Mouse (Mus musculus) c-Kit-positive CD71-positive TER-119-negative erythroid progenitor cells, embryonic 14.5 days (primary cell): ENCODE measurements around the gene Immp2l.

ENCODE experiments used
- DNase-seq: peaks from one replicate; pipeline ENCODE4 v3.0.0-alpha.2; 2013; ENCODE audit warnings: low read depth

Immp2l gene

DNA sequence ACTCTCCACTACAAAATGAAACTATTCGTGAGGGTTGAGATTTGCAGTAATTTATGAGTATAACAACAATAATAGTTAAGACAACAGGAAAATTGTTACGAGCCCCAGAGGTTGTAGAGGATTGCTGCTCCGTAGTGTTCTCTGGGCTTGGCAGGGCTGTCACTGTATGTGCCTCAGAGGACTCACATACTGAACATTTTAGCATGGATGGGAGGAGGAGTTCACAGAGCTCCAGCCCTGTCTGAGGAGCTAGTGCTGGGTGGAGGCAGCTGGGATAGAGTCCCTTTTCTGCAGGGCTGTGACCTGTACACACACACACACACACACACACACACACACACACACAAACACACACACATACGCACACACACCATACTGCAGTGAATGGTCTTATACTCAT, 504.5 kb downstream of the Immp2l start:
- DNase-seq: no peak

DNA sequence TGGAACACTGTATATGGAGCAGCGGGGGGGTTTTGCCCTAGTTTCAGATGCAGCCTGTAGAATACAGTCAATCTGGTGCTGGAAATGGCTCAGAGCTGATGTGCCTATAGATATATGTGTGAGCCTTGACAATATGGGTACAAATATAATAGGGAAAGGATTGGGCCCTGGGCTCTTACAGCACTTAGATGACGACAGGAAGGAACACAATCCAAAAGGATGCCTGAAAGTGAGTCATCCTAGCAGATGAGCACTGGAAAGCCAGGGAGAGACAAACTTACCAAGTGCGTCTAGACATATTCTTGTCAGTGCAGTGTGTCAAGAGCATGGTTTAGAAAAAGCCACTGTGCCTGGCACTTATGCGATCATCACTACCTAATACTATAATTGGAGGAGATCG, 516.1 kb downstream of the Immp2l start:
- no peak for DNase-seq

DNA sequence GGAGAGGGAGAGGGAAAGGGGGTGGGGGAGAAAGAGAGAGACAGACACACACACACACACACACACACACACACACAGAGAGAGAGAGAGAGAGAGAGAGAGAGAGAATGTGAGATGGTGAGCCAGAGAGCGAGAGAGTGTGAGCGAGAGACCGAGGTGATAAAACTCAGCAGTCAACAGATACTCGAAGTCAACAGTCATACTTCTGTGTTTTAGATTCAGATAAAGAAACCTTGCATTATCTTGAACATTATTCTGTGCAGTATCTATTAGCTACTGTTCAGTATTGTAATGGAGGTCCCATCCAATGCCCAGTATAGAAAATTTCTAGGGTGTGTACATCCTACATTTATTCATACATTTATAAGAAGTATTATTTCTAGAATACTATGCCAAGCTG, 527.7 kb downstream of the Immp2l start:
- DNase-seq: no peak

DNA sequence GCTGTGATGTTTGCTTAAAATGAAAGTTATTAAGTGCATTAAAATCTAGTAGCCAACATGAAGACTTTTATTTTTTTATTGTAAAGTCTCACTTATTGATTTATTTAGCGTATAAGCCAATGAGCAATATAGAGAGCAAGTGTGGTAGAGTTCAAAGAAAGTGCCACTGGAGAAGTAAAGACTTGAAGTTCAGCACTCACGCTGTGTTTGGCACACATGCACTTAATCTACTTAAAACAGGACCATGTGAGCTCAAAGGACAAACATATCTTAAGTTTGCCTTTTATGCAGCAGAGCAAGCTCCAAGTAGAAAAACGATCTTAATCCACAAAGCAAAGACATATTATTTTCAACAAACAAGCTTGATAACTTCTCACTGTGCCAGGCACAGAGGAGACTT, 533.9 kb downstream of the Immp2l start:
- no peak for DNase-seq

- no peak for DNase-seq
Observed at GRCm38 (mm10) chr12:41558956-41559735, 535.3 kb downstream of the Immp2l start.

DNA sequence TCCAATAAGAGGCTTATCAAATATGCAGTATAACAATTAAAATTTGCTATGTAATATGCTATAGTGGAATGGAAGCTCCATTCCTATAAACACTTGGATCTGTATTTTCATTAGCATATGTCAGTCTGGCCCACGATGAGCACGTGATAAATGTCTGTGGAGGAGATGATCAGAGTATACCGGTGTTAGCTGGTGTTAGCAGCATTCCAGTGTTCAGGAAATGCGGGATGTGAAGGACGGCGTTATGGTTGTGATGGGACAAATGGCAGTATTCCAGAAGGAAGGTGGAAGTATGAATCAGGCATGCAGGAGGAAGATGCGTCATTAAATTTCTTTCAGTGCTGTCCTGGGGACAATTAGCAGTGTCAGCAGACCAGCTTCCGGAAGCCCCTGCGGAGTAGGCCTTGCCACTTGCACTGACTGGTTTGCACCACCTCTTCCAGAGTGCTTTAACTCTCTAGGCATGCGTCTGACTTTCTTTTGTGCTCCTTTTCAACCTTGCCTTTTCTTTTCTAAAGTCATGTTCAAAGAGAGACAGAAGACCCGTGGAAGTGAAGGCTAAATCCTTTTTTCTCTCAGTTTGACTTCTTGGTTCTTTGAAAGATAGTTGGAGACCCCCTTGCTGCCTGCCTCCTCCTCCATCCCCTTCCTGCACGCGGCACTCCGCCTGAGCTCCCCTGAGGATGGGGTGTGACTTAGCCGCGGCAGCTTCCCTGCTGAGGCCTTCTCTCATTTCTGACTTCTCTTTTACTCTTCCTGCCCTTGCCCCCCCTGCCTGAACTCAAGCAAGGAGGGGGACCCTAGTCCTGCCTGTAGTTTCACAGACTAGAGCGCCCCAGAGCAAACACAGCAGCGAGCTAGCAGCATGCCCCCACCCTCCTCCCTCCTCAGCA, 541.9 kb downstream of the Immp2l start:
- DNase-seq: no peak

DNA sequence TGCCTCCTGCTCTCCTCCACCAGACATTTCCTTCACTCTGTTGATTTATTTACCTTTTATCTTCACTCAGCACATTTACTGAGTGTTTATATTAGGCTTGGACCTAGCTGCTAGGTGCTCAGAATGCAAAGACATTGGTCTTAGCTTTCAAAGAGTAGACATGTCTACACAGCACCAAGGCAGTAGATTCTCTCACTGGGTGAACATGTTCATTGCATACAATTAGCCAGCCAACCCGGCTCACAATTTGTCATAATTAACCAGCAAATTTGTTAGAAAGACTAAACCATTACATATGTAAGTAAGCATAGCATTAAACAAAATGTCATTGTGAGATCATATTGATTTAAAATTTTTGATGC, 542.5 kb downstream of the Immp2l start:
- DNase-seq: no peak

DNA sequence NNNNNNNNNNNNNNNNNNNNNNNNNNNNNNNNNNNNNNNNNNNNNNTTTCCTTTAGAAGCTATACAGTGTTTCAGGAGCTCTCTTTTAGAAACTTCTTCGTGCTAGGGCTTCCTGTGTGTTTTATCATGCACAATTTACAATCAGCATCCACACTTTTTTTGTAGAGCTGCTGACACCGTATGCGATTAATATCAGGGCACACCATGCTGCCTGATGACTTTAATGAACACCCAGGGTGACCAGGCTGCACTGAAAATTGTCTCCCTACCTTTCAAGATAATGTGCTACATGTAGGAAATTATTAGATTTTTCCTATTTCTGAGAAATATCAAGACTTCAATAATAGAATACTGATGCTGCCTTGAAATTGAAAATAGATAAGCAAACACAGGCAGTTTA, 549.9 kb downstream of the Immp2l start:
- DNase-seq: no peak

GRCm38 (mm10) chr12:41575221-41575620, 551.3 kb downstream of the Immp2l start:
- DNase-seq: no peak

GRCm38 (mm10) chr12:41593401-41593800, 569.5 kb downstream of the Immp2l start:
- no peak for DNase-seq

GRCm38 (mm10) chr12:41594037-41594436, 570.1 kb downstream of the Immp2l start:
- no peak for DNase-seq

DNA sequence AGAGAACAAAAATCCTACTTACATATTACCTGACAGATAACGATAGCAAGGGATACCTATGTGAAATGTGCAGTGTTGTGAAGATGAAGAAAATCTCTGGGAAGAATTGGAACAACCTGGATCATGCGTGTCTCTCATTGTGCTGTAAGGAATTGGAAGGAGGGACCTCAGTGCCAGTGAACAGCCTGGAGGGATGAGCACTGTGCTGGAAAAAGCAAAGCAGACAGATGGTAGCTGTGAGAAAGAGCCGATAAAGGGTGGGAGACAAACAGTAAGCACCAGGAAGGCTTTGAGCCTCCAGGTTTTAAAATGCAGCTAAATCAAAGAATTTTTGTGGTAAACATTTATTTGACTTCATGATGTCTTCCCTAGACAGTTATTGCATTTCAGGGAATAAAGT, 591.4 kb downstream of the Immp2l start:
- no peak for DNase-seq

GRCm38 (mm10) chr12:41621341-41621740, 597.5 kb downstream of the Immp2l start:
- DNase-seq: no peak

DNA sequence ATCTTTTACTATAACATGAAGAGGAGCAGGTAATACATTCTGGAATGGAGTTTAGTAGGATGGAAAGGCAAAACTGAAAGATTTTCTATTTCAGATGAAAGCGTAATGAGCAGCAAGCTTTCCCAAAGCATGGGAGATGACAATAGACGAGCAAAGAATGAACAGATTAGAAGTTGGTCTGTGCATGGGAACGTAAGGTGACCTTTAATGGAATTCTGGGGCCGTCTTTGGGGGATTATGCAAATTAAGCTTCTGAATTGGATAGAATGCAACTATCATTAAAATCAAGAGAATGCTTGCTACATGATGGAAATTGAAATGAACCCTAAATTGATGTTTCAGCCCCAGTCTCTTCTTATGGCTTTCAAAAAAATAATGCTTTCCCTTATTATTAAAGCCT, 619.4 kb downstream of the Immp2l start:
- DNase-seq: no peak

GRCm38 (mm10) chr12:41644802-41645551, 621.1 kb downstream of the Immp2l start:
- DNase-seq: no peak

GRCm38 (mm10) chr12:41646956-41647575, 623.2 kb downstream of the Immp2l start:
- no peak for DNase-seq

GRCm38 (mm10) chr12:41647675-41648074, 623.8 kb downstream of the Immp2l start:
- no peak for DNase-seq

DNA sequence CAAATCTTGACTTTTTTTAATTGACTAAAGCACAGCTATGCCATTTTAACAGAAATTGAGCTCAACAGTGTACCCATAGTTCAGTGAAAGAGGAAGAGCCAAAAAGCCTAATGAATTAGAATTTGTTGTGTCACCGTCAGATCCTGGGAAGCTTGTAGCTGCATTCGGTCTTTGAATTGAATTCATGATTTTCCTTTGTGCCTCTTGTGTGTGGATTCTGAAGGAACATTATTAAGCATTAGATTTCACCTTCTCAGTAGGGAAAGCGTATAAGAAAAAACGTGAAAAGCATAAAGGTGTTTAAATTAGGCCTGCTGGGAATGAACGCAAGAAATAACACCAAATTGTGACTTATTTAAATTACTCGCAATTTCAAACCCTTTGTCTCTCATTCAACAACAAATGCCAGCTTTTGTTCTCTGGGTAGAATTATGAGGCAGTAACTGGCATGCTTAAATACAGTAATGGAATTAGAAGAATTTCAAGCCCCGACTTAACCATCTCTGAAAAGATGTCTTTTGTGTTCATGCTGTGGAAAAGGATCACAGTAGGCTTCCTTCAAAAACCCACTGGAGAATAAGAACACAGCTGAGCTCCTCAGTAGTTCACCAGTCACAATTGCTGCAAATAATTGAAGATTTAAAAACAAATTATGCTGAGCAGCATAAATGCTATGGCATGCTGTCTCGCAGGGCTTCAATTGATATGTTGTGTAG, 626.1 kb downstream of the Immp2l start:
- no peak for DNase-seq

DNA sequence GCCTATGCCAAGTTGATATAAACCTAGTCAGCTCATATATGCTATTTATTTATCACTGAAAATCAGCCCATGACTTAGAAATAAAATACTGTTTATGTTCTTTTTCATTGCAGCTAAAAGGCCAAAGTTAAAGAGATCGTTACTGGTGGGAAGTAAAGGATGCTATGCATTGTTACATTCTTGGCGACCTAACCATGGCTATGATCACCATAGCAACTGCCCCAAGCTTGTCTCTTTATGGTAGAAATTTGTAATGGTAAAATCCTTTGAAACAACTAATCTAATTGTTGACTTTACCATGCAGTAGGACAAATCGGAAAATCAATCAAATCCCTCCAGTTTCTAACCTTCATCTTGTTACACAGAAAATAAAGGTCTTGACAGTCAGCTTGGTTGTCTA, 644.4 kb downstream of the Immp2l start:
- no peak for DNase-seq

DNA sequence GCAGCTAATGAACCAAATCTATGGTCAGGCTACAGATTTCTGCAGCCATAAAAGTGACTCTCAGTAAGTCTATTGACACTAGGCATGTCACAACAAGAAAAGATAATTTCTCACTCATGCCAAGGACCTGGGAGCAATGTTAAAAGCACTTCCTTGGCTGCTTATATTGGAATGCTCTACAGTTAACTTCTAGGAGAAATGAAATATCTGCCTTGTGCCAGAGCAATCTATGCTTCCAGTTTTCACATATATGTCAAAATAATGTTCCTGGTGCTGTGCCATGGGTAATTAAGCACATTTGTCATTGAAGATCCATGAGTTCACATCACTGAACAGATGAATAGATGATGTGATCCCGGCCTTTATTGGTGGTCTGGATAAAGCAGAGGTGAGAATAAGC, 645.6 kb downstream of the Immp2l start:
- no peak for DNase-seq

DNA sequence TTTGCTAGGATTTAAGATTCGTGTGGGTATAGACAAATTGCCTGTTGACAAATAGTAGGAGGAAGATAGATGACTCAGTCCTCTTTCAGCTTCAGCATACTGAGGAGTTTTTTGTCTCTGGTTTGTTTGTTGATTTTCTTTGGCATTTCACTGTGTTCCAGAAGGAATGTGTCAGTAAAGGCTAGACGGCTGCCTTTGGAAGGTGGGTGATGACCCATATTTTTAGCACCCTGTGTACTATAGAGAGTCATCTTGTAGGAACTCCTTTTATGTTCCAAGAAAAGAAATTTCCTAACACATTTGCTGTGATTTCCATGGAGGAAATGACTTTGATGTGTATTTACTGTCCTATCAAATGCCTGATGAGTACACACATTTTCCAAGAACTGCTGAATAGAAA, 651.0 kb downstream of the Immp2l start:
- no peak for DNase-seq

- no peak for DNase-seq
Observed at GRCm38 (mm10) chr12:41680141-41680540, 656.3 kb downstream of the Immp2l start.
